ENCODE assay signal across 9 mouse cellular contexts in genomic region chr1:64791826-64792225, GRCm38 (mm10). TPM values are rescaled to one million over a fixed set of nuclear protein-coding genes. Genes with fewer than 3 reads are reported as not detected.
DNase-seq lines count a peak whose midpoint lies in the region; ATAC-seq and TF ChIP-seq lines count a peak whose summit lies in the region.
"Had no signal": no experiment of that assay in that cellular context is flagged by ENCODE, and none has a peak within 500 bp of the region (broad histone marks: within the 10 kb centered on the region; RNA-seq: fewer than 3 reads in every experiment).

No protein-coding gene starts in this region.

- no peaks in the 10 kb centered on the region for H3K27me3 ChIP-seq in neural tube, embryonic 11.5 days (ENCODE audit: control insufficient read depth, insufficient read depth, low read length)
- no peaks in the 10 kb centered on the region for H3K27me3 ChIP-seq in liver, postnatal 0 days (ENCODE audit: insufficient read depth, low read length)

- 0 out of 2 replicates have a peak, but pooled peaks cover 3% of the 10 kb centered on the region for H3K4me1 ChIP-seq in neural tube, embryonic 11.5 days (ENCODE audit: control insufficient read depth, insufficient read depth, low read length)
- H3K4me1 ChIP-seq in liver, postnatal 0 days (ENCODE audit: insufficient read depth): peaks cover 34% of the 10 kb centered on the region

- H3K4me2 ChIP-seq in neural tube, embryonic 11.5 days (ENCODE audit: low read depth): no peak overlapping the region
- no peak overlapping the region for H3K4me2 ChIP-seq in liver, postnatal 0 days (ENCODE audit: low read depth, low read length)

- H3K9ac ChIP-seq in neural tube, embryonic 11.5 days (ENCODE audit: low read length): no peak overlapping the region
- H3K9ac ChIP-seq in liver, postnatal 0 days (replicated peaks): no peak overlapping the region

- peak; percentile 13 for DNase-seq in neural tube, embryonic 11.5 days (ENCODE audit: low spot score)
- DNase-seq in neural tube, embryonic 10.5 days (ENCODE audit: extremely low spot score, low spot score): no peak
- DNase-seq in frontal cortex, postnatal 10 days (ENCODE audit: low spot score in 2 of 2): peak; percentile 45 to 71
- DNase-seq in heart, postnatal 36 days: peak; percentile 55 to 56
- peak; percentile 61 to 65 for DNase-seq in layer of hippocampus, postnatal 36 days
- peak; percentile 42 for DNase-seq in right cerebral cortex, postnatal 4 days
- no peak for DNase-seq in spleen, postnatal 4 days (ENCODE audit: low spot score in 2 of 2)
- no peak for DNase-seq in liver, postnatal 0 days

- no peak for ATAC-seq in neural tube, embryonic 11.5 days (ENCODE audit: insufficient read depth, low FRiP score, low TSS enrichment)
- ATAC-seq in liver, postnatal 0 days: no peak

- H3K9me3 ChIP-seq in neural tube, embryonic 11.5 days (ENCODE audit: control insufficient read depth, low read length): no peaks in the 10 kb centered on the region
- no peaks in the 10 kb centered on the region for H3K9me3 ChIP-seq in liver, postnatal 0 days (ENCODE audit: low read length)

- no peaks in the 10 kb centered on the region for H3K36me3 ChIP-seq in neural tube, embryonic 11.5 days (ENCODE audit: control insufficient read depth, insufficient read depth, low read length)
- no peaks in the 10 kb centered on the region for H3K36me3 ChIP-seq in liver, postnatal 0 days (replicated peaks; ENCODE audit: insufficient read depth, low read length)

- 44% methylated on average over 6 of the region's 6 CpGs for WGBS in neural tube, embryonic 11.5 days
- 42% methylated on average over 6 of the region's 6 CpGs for WGBS in liver, postnatal 0 days (ENCODE audit: insufficient replicate concordance)

- intact Hi-C loops in heart, postnatal 36 days (cut with DNase I): loop anchor here (2.0 to 5.0 kb wide), 2 partner anchors 45 to 53 kb away; no protein-coding TSS in a partner anchor

- no peak overlapping the region for H3K4me3 ChIP-seq in neural tube, embryonic 11.5 days (ENCODE audit: low read depth, low read length)
- H3K4me3 ChIP-seq in liver, postnatal 0 days (ENCODE audit: low read depth, low read length): no peak overlapping the region

- H3K27ac ChIP-seq in neural tube, embryonic 11.5 days (ENCODE audit: low read depth, low read length): no peak overlapping the region
- no peak overlapping the region for H3K27ac ChIP-seq in liver, postnatal 0 days (ENCODE audit: low read depth)
- H3K27ac ChIP-seq: macrophage had no signal

- no peak for TF ChIP-seq EP300 in liver, postnatal 0 days (IDR thresholded peaks at IDR 0.05; ENCODE audit: low read depth)

- TF ChIP-seq CTCF in liver, postnatal 0 days (IDR thresholded peaks at IDR 0.05; ENCODE audit: low read depth): no peak

RNA-seq across cellular contexts. Expression of gene Fzd5, which starts 54.3 kb away (rescaled TPM):
- polyA plus RNA-seq in neural tube, embryonic 11.5 days (2014; fragmentation: Nextera tagmentation; extraction: Ambion mirVana): 0.37 and 0.49 TPM in 2 replicates
- 1 to 10 TPM; 4.5 TPM for total RNA-seq in heart, postnatal 36 days (2021)
- total RNA-seq in layer of hippocampus, postnatal 36 days (2021): under 1 TPM; 0.70 to 0.94 TPM
- 0.94 and 0.99 TPM in 2 replicates for polyA plus RNA-seq in liver, postnatal 0 days (2015; fragmentation: Nextera tagmentation; extraction: Ambion mirVana)

Comparison
In these comparisons a context has a peak if more than half of its experiments do, and no peak if none do; other contexts are left out.
1. DNase-seq: peak in neural tube, embryonic 11.5 days (single experiment), frontal cortex, postnatal 10 days (2 of 2), heart, postnatal 36 days (2 of 2), layer of hippocampus, postnatal 36 days (2 of 2) and right cerebral cortex, postnatal 4 days (single experiment); none in neural tube, embryonic 10.5 days (single experiment), spleen, postnatal 4 days (0 of 2) and liver, postnatal 0 days (single experiment).